Mouse (Mus musculus) ES-Bruce4 (cell line): ENCODE data around the gene Tll2. TPM values are rescaled to one million over a fixed set of nuclear protein-coding genes. Genes with fewer than 3 reads are reported as not detected.

Source experiments
- H3K27ac ChIP-seq: 2 replicates; pipeline ENCODE4 v1.5.1; 2012; ENCODE audit warnings: low read length, inconsistent platforms; ENCODE audit not compliant: insufficient read depth
- H3K27me3 ChIP-seq: 2 replicates; pipeline ENCODE4 v1.6.1; 2012; ENCODE audit warnings: mild to moderate bottlenecking, low read length, inconsistent platforms; ENCODE audit not compliant: control insufficient read depth, poor library complexity, insufficient read depth, severe bottlenecking
- H3K36me3 ChIP-seq: 2 replicates; pipeline ENCODE4 v1.6.1; 2012; ENCODE audit warnings: inconsistent platforms, mild to moderate bottlenecking, low read length, moderate library complexity; ENCODE audit not compliant: control insufficient read depth, poor library complexity, insufficient read depth, severe bottlenecking
- H3K4me1 ChIP-seq: one replicate; pipeline ENCODE4 v1.8.1; 2011; ENCODE audit warnings: low read length; ENCODE audit not compliant: control insufficient read depth, insufficient read depth
- H3K4me3 ChIP-seq: 2 replicates; pipeline ENCODE4 v1.5.1; 2011; ENCODE audit warnings: low read depth, mild to moderate bottlenecking, low read length
- H3K9ac ChIP-seq: 2 replicates; pipeline ENCODE4 v1.6.1; 2012; ENCODE audit warnings: low read depth, mild to moderate bottlenecking, inconsistent platforms; ENCODE audit not compliant: poor library complexity, severe bottlenecking
- H3K9me3 ChIP-seq: replicated peaks from 2 replicates; pipeline ENCODE4 v1.6.1; 2012; ENCODE audit warnings: mild to moderate bottlenecking, low read length, inconsistent platforms; ENCODE audit not compliant: control insufficient read depth, poor library complexity, insufficient read depth, severe bottlenecking
- CTCF ChIP-seq: IDR thresholded peaks from one replicate; pipeline ENCODE4 v1.8.1; 2011; ENCODE audit warnings: low read depth, low read length
- EP300 ChIP-seq: IDR thresholded peaks from 2 replicates; pipeline ENCODE4 v1.6.1; 2011; ENCODE audit warnings: low read depth, low read length; ENCODE audit not compliant: insufficient read depth
- POLR2A ChIP-seq: IDR thresholded peaks from one replicate; pipeline ENCODE4 v1.8.1; 2011; ENCODE audit warnings: low read length; ENCODE audit not compliant: insufficient read depth
- polyA plus RNA-seq: library from polyadenylated mRNA; stranded (reverse); fragments of >200 nt; gene quantifications from 2 replicates; pipeline ENCODE4 v1.2.4, GENCODE M21; 2011; ENCODE audit warnings: low read depth; ENCODE audit not compliant: missing spikeins, insufficient read depth, insufficient read length

Gene Tll2
- polyA plus RNA-seq, 1 experiment, result not detected

- H3K4me1 ChIP-seq, result no peaks in the 10 kb centered on the region
- TF ChIP-seq EP300, result no peak
- no peak for TF ChIP-seq POLR2A
- TF ChIP-seq CTCF, result no peak
- no peaks in the 10 kb centered on the region; the same call in 1 of the 2 replicates for H3K27me3 ChIP-seq
- H3K4me3 ChIP-seq, result no peak overlapping the region
- H3K36me3 ChIP-seq, result no peaks in the 10 kb centered on the region
- peaks cover 10% of the 10 kb centered on the region for H3K9me3 ChIP-seq
- no peak overlapping the region for H3K27ac ChIP-seq
- no peak overlapping the region for H3K9ac ChIP-seq
Observed at GRCm38 (mm10) chr19:41152016-41152370, 54.6 kb downstream of the Tll2 start.

DNA sequence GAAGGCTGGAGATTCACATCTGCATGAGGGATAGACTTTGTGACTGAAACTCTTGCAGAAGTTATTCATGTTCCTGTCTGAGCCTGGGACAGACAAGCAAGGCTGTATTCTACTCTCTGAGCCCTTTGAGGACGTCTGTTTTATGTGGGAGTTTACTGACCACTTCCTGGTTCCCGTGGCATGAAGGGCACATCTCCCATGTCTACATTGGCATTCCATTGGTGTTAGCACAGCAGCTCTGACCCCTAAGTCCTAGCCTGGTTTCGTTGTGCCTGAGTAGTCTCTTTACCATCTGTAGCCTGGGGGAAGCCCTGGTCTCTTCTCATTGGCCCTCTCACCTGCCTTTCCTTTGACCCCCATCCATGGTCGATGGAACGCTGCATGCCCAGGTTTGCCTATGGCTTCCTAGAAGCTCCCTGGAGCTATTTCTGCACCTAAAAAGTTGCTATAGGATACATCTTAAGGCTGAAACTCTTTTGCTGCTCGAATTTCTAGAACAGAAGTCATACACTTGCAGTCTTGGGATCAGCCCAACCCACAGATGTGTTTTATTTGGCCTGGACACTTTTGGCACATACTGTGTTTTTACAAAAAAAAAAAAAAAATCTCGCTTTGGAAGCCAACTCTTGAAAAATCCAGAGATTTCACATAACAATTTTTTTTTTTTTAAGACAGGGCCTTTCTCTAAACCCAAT is 55.2 kb downstream of the Tll2 start:
- Histone ChIP-seq H3K9ac (no peak overlapping the region), H3K4me1 (no peaks in the 10 kb centered on the region), H3K27me3 (no peaks in the 10 kb centered on the region; the same call in 1 of the 2 replicates), H3K9me3 (peaks cover 10% of the 10 kb centered on the region), H3K36me3 (no peaks in the 10 kb centered on the region), H3K27ac (no peak overlapping the region), H3K4me3 (no peak overlapping the region)
- TF ChIP-seq CTCF (no peak), POLR2A (no peak), EP300 (no peak)

DNA sequence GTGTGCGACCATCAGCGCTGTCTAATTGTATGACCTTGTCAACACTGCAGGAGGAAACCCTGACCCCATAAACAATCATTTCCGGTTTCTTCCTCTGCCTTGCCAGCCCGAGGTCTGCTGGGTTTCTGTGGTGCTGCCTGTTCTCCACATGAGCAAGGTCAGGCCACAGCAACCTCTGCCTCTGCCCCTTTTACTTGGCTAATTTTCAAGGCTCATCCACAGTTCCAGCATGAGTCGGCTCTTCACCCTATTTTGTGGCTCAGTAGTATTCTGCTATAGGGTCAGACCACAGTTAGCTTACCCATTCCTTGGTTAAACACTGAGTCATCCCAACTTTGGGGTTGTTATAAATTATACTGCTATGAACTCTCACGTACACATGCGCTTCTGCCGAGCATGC is 65.7 kb downstream of the Tll2 start:
- Histone ChIP-seq H3K4me3 (no peak overlapping the region), H3K27ac (no peak overlapping the region), H3K9me3 (no peaks in the 10 kb centered on the region), H3K36me3 (no peaks in the 10 kb centered on the region), H3K4me1 (no peaks in the 10 kb centered on the region), H3K27me3 (no peaks in the 10 kb centered on the region), H3K9ac (no peak overlapping the region)
- TF ChIP-seq POLR2A (no peak), EP300 (no peak), CTCF (no peak)

GRCm38 (mm10) chr19:41139629-41140028 is 67.0 kb downstream of the Tll2 start:
- H3K27me3 ChIP-seq, result no peaks in the 10 kb centered on the region
- no peaks in the 10 kb centered on the region for H3K4me1 ChIP-seq
- no peak overlapping the region for H3K27ac ChIP-seq
- no peaks in the 10 kb centered on the region for H3K9me3 ChIP-seq
- no peak overlapping the region for H3K4me3 ChIP-seq
- TF ChIP-seq CTCF, result no peak
- no peak for TF ChIP-seq EP300
- TF ChIP-seq POLR2A, result no peak
- H3K9ac ChIP-seq, result no peak overlapping the region
- no peaks in the 10 kb centered on the region for H3K36me3 ChIP-seq

DNA sequence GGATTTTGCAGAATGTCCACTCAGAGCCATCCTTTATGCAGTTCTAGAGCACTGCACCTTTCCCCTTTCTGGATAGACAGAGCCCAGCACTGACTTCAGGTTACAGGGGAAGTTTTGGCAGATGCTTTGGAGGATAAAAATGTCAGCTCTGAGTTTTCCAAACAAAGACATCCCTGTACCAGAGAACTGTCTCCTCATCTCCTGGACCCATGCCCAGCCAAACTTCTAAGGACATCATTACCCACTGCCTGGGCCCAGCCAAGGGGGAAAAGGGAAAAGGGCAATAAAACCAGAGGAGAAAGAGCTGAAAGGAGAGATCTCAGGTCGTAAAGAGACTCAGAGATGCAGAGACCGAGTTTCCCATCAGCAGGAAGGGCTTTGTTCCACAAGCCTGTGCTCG is 83.6 kb downstream of the Tll2 start:
- H3K4me3 ChIP-seq, result no peak overlapping the region
- H3K27ac ChIP-seq, result no peak overlapping the region
- no peaks in the 10 kb centered on the region for H3K9me3 ChIP-seq
- no peak for TF ChIP-seq EP300
- no peak for TF ChIP-seq CTCF
- no peak for TF ChIP-seq POLR2A
- no peaks in the 10 kb centered on the region for H3K36me3 ChIP-seq
- H3K4me1 ChIP-seq, result no peaks in the 10 kb centered on the region
- no peak overlapping the region for H3K9ac ChIP-seq
- H3K27me3 ChIP-seq, result no peaks in the 10 kb centered on the region

GRCm38 (mm10) chr19:41119924-41120323 is 86.7 kb downstream of the Tll2 start:
- TF ChIP-seq EP300, result no peak
- TF ChIP-seq POLR2A, result no peak
- TF ChIP-seq CTCF, result no peak
- Histone ChIP-seq H3K9me3 (no peaks in the 10 kb centered on the region), H3K4me3 (no peak overlapping the region), H3K27ac (no peak overlapping the region), H3K27me3 (no peaks in the 10 kb centered on the region), H3K9ac (no peak overlapping the region), H3K4me1 (no peaks in the 10 kb centered on the region), H3K36me3 (no peaks in the 10 kb centered on the region)
